Mouse (Mus musculus): ENCODE measurements around the gene Olfr481.

The Olfr481 gene

GRCm38 (mm10) chr7:108079555-108079954 is at the start of gene Olfr481:
Gene Olfr481 (plus strand): TSS chr7:108079855.
- no peak for DNase-seq (ENCODE audit: low spot score)

GRCm38 (mm10) chr7:108033889-108034288 is 45.8 kb upstream of the Olfr481 start, which contains the start of gene Olfr478:
Gene Olfr478 (minus strand): TSS chr7:108033989.
- no peak for DNase-seq (ENCODE audit: low spot score)

DNA sequence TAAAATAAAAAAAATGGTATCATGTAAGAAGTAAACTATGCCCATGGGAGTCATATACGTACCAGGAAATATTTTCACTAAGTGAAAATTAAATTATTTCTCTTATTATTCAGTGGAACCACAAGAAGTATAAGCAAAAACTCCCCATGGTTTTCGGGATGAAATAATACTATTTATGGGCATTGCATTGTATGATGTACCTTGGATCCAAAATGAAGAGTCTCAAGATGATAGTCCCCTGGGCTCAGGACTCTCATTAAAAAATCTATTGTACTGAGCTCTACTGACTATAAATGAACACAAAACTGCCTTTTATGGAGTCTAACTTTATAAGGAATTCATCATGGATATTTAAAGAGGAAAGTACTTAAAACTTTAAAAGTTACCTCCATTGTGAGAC is 29.3 kb upstream of the Olfr481 start, which contains the start of gene Olfr479:
Gene Olfr479 (plus strand): TSS at position 301 of the 400 bp plus-strand sequence.
- DNase-seq (ENCODE audit: low spot score): no peak

DNA sequence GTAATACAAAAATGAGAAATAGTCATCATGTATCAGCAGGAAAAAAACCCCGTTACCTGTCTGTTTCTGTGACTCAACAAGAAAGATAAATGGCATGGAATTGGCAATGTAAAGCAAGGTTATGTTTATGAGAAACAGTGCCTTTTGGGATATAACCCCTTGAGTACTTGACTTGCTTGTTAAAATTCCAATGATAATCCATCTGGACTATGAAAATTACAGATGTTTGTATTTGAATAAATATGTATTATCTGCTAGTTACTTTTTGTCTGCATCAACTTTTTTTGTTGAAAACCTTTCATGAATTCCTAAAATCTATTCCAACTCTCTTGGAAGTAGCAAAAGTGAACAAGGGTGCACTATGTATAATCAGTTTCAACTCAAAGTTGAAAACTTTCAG is 12.4 kb upstream of the Olfr481 start, which contains the start of gene Olfr480:
Gene Olfr480 (minus strand): TSS at position 101 of the 400 bp plus-strand sequence.
- no peak for DNase-seq (ENCODE audit: low spot score)

GRCm38 (mm10) chr7:108097486-108097885 is 17.8 kb downstream of the Olfr481 start, which contains the start of gene Olfr482:
Gene Olfr482 (minus strand): TSS chr7:108097586.
- DNase-seq (ENCODE audit: low spot score): no peak

DNA sequence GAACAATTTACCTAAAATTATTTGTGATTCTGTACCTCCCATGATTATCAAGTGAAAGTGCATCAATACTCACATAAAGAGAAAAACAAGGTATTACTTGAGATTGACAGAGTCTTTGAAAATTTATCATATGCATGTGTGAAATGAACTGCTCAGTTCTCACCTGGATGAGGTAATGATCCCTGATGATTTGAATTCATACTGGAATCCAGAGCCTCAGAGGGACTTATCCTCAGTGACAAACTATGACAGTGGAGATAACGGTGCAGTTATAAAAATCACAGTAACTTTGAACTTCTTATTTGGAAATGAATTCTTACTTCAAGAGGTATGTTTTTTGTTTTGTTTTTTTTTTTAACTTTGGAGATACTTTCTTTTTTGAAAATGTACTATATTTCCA is 20.9 kb downstream of the Olfr481 start, which contains the start of gene Olfr483:
Gene Olfr483 (plus strand): TSS at position 301 of the 400 bp plus-strand sequence.
- DNase-seq (ENCODE audit: low spot score): no peak

- no peak for DNase-seq (ENCODE audit: low spot score)
Measured at GRCm38 (mm10) chr7:108120681-108121080, 41.0 kb downstream of the Olfr481 start.

DNA sequence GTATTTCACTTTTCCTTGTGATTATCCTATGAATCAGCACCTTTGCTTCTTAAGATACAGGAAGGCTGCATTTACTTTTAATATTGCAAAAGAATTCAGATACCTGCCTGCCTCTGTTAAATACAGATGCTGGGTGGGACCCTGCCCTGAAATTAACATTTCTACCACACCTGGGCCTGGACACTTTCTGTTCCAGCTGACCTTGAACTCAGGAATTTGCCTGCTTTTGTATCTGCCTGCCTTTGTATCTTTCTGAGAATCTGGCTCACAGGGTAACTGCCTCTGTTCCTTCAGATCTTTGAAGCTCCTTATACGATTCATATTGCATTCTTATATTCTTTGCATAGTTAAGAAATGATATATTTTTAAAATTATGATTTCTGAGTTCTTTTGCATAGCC is 41.8 kb downstream of the Olfr481 start:
- no peak for DNase-seq (ENCODE audit: low spot score)

GRCm38 (mm10) chr7:108127349-108127748 is 47.7 kb downstream of the Olfr481 start, which contains the start of gene Olfr484:
Gene Olfr484 (minus strand): TSS chr7:108127449.
- DNase-seq (ENCODE audit: low spot score): no peak
